Mouse (Mus musculus) cerebellum, adult (tissue): ENCODE measurements around the gene Umodl1.

Experiments used
- ATAC-seq: cut with Nextera tagmentation; 2 replicates; pipeline ENCODE4 v1.9.2; 2017; ENCODE audit warnings: mild to moderate bottlenecking, moderate library complexity, mixed read lengths; ENCODE audit not compliant: insufficient number of reproducible peaks, low FRiP score, low TSS enrichment

Gene Umodl1

DNA sequence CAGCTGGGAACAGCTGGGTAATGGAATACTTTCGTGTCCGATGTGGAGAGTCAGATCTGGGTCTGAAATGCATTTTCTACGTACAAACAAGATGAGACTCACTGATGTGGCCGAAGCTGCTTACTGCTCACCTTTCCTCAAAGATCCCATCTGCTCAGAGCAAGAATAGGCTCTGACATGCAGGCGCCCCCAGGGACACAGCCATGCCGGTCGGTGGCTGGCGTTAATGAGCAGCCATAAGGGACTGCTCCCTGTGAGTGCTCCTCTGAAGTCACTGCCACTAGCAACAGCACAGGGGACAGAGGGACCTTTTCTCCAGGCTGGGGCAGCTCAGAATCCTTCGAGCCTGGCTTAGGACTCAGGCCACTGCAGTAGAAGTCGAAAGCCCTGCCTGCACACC is at the start of gene Umodl1:
Gene Umodl1 (plus strand): TSS at position 301 of the 400 bp plus-strand sequence.
- no peak for ATAC-seq

DNA sequence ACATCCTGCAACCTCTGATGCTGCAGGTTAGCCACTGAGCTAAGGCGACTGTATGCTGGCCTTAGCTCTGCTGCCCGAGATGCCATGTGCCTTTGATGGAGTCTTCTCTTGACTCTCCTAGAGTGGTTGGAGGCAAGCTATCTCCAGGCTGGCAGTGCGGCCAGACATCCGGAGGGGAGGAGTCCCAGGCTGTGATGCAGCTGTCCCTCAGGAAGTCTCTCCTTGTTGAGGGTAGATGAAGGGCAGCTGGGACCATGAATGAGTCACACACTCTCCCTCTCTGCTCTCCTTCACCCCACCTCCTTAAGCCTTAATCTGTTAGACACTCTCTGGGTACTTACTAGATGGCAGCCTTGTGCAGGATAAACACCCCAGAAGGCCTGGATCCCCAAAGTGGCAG is 46.9 kb upstream of the Umodl1 start:
- no peak for ATAC-seq

DNA sequence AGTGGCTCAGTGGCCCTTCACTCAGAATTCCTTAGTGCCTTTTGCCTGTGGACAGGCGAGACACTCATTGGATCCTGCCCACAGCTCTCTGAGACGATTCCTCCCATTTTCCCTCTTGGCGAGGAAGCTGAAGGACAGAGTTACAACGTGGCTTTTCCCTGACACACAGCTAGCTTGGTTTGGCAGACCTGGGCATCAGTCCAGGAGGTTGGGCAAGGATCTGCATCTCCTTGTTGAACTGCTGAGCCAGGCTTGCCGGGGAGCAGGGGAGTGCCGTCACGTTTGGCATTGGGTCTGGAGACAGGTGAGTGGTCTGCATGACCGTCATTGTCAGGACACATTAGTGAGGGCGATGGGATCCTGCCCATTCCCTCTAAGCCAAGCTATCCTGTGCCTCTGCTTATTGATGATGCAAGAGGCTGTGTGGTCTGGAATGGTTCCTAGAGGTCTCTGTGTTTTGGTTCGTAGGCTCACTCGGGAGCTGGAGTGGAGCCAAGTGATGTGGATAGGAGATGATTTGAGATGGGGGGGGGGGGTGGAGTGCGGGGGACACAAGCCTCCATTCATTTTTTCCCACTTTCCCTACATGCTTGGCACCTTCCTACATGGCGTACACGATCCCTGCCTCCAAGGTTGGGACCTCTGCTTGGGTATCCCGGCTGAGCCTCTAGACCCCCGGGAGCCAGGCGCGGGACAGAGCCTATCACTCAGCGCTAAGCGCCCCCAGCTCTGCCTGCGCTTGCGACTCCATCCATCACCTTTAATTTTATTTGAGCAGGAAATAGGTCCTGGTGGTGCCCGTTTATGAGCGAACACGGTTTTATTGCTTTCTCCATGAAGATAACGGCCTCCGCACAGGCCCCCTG is 43.3 kb upstream of the Umodl1 start:
- ATAC-seq, result no peak

DNA sequence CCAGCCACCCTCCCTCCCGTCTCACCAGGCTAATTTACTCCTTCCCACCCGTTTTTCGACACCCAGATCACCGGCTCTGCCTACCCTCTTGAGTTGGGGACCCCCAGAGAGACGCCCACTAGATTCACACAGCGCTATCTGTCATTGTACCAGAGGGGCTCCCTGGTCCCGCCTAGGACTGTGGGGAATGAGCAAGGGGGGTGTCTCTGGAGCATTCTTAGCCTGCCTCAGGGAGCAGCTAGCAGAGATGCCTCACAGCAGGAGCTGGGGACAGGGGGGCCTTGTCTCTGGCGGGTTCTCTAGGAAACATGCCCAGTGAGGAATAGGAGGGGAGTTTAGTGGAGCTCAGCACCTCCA is 42.7 kb upstream of the Umodl1 start:
- ATAC-seq, result 0 out of 2 replicates have a peak, but pooled peaks have one; percentile 6

DNA sequence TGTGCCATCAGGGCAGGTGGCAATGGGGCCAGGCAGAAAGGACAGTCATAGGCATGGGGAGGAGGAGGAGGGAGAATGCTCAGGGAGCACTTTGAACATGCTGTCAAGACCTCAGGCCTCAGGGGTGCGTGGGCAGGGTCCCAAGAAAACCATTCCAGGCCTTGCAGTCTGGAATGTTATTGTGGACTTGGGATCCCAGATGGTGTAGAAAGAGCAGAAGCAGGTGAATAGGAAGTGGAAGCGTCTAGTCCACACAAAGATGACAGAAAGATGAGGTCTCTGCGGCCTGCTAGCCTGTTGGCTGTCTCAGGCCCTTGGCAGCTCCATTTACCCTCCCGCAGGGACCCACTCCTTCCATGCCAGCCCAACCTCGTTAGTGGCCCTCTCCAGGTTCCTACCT is 41.9 kb upstream of the Umodl1 start:
- no peak for ATAC-seq

DNA sequence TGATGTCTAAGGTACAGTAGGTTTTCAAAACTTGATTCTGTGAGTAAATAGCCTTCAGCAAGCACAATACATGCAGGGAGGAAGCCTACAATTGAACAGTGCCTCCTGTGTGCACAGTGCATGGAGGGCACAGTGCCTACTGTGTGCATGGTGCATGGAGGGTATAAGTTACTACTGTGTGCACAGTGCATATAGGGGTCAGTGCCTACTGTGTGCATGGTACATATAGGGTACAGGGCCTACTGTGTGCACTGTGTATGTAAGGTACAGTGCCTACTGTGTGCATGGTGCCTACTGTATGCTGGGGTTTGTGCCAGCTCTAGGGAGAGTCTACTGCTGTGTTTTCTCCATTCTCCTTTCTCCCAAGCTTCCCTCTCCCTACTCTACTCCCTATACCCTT is 40.2 kb upstream of the Umodl1 start:
- ATAC-seq, result no peak

DNA sequence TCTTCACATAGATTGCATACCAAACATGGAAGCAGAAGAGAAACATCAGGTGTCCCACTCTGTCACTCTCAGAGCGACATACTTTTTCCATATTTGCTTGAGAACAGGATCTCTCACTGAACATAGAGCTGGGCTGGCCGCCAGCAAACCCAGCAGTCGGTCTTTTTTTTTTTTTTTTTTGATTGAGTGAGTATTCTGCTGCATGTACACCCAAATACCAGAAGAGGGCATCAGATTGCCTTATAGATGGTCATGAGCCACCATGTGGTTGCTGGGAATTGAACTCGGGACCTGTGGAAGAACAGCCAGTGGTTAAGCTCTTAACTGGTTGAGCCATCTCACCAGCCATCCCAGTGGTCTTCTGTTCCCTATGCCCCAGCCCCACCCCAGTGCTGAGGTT is 30.9 kb upstream of the Umodl1 start:
- no peak for ATAC-seq

DNA sequence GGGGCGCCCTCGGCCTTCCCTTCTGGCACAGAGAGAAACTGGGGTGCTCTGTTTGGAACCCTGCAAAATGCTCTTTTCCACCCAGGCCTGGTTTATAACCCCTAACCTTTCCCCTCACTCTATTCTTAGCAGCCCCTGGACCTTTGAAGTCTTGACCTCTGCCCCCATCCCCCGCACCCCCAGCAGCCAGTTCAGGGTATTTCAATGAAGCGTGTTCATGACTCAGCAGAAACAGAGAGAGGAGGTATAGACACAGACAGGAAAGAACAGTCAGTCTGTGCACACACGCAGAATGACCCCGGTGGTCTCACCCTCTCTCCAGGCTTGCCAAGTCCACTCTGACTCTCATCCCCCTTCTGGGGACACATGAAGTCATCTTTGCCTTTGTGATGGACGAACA is 23.6 kb upstream of the Umodl1 start:
- ATAC-seq, result no peak

DNA sequence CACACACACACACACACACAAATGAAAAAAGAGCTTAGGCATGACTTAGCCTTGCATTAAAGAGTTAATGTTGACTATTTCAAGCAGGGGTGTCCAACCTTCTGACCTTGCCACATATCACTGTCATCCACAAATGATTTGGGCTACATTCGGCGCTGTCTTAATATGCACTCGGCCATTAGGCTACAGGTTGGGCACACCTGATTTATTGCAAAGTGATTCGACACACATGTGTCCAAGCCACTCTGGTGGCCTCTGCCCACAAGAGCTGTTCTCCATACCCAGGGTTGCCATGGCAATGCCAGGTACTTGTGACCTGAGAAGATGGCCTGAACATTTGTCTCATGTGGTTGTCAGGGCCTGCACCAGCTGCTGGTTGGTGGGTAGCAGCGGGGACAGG is 21.6 kb upstream of the Umodl1 start:
- no peak for ATAC-seq

DNA sequence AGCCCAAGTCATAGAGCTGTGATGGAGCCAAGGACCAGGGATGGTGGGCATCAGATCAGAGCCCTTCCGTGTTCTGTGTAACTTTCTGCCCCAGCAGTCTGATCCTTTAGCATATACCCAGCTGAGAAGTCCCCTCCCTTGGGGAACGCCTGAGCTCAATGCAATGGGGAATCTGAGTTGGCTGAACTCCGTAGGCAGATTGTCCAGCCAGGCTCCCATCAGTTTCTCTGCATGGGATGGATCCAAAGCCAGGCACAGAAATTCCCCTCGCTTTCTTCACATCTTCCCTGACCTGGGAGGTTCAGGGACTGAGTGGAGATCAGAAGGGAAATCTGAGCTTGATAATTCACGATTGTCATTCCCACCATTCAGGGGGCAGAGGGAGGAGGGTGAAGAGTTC is 19.1 kb upstream of the Umodl1 start:
- ATAC-seq, result no peak

DNA sequence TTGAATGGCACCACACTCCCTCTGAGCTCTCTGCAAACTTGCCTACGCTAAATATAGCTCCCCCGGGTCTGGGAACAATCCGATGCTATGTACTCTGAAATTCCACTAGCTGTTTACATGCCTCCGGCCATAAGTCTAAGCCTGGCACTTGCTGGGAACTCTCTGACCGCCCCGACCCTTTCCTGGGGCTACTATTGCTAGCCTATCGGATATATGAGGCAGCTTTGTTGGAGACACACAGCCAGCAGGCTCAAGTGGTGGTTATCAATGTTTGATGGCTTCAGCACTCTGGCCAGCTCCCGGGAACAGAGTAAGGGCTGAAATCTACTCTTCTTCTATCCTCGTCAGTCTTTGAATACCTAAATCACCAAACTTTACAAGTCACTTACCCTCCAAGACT is 15.9 kb upstream of the Umodl1 start:
- ATAC-seq, result no peak

DNA sequence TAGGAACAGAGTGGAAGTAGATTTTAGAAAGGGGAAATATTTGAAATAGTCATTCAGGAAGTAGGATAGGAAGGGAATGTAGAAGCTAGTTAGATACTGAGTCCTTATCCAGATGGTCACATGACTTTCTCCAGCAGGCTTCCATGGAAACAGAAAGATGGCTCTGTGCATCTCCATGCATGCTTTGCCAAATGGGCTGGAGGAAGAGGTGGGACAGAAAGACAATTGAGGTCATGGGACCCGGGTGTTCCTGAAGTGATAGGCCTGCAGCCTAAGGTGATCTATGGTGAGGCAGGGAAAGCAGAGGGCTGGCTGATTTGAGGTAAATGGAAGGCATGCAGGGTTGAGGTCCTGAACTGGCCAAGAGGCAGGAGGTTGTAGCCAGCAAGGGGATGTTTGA is 6.1 kb upstream of the Umodl1 start:
- ATAC-seq, result no peak

DNA sequence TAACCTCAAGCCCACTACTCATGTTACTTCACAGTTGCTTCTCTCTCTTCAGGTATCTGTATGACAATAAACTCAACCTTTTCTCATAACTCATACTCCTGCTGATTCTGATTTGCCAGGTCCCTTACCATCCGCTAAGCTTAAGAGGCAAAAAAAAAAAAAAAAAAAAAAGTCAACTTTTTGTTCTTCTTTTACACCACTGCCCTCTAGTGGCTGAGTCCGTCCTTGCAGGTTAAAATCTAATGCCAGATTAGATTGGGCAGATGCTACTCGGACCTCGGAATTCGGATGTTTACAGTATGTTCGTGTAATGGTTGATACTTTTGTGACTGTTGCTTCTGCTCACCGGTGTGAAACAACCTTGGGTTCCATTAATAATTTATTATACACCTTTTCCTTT is 3.7 kb upstream of the Umodl1 start:
- no peak for ATAC-seq

DNA sequence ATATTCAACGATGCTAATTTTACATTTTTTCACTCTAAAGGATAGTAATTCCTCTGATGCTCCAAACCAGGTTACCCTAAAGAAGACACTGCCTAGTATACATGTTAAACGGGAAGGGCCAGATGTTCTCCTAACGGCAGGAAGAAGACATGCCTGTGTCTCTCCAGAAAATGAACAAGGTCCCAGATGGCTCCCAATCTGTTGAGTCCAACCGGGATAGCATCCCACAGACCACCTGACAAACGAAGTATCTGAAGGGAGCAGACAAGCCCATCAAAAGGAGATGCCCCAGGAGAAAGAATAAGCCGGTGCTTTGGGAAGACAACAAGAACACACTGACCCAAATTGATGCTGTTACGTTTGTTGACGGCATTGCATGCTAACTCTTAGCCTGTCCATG is 2.8 kb upstream of the Umodl1 start:
- no peak for ATAC-seq

DNA sequence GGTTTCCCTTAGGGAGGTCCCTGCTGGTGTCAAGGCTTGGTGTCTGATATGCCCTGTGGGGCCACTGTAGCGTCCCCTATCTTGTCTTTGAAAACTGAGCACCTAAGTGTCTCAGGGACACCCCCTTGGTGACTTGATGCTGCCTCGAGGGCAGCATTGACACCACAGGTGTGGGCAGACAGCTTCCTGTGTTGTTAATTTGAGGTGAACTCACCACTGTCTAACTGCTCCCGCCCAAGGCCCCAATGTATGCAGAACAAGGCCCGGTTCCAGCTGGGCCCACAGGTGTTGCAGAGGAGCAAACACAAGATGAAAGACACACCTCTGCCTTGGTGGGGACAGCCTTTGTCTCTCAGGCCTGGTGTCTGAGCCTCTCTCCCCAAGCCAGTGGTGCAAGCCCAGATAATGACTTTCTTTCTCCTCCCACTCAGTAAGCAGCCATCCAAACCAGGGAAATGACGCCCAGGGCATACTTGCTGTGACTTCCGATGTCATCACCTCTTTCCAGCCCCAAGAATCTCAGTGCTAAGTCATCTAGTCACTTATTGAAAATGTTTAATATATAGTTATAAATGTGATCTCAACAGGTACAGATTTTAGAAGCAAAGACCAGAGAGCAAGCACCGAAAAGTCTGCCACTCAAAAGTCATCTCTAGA is 7.6 kb downstream of the Umodl1 start:
- ATAC-seq, result no peak

DNA sequence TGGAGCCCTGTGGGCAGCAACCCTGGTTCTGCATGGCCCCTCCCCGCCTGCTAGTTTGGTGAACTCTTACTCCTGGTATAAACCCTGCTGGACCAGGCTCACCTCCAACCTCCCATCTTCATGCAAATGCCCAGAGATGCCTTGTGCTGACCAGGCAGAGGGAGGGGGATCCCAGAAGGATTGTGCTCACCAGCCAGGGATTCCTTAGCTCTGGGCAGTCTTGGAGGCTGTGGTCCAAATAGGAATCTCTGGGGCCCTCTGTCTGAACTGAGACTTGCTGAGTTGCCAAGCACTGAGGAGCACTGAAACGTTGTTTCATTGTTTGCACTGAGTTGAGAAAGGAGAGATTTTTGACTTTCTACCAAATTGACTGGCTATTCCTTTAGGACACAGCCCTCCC is 8.4 kb downstream of the Umodl1 start:
- ATAC-seq, result no peak

DNA sequence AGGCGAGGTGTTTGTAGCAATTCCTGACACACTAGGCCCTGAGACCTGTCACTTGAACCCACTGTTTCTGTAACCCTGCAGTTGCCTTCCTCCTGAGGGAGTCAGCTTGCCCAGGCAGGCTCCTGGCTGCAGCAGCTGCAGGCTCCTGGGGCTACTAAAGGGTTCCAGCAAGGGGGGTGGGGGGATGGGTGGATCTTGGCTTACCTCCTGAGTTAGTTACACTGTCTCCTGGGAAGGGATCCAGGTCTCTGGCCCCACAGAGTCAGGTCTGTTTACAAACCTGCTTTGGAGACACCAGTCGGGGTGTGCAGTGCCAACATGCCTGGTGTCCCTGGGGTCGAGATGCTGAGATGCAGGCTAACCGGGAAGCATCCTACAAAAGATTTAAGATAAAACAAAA is 15.5 kb downstream of the Umodl1 start:
- ATAC-seq, result no peak

DNA sequence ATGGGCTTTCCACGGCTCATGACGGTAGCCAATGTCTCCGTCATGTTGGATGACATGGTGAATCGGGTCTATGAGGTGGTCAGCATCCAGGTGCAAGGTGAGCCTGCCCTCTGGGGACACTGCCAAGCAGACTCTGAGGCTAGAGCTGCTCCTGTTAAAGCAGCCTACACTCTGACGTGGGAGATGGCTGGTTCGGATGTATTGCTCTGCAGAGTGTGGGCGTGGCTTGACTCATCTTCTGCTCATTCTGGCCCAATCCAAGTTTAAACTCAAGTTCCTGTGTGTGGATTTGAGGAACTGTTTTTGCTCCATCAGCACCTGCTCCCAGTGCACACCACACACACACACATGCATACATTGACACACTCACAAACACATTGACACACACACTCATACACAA is 17.4 kb downstream of the Umodl1 start:
- ATAC-seq, result no peak

DNA sequence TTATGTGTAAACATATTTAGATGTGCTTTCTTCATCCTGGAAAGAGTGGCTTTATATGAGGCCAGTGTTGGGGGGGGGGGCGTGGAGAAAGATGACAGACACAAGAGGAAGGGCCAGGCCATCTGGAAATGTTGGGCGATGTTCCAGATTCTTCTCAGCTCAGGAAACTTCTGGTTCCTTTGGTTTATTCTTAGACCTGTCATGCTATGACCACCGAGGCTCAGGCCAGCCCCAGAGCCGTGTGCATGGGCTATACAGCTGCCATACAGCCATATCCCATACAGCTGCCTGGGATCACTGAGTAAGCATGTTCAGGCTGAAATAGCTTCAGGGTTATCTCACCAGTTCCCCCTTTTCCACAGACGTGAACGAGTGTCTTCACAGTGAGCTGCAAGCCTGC is 18.9 kb downstream of the Umodl1 start:
- ATAC-seq, result no peak

DNA sequence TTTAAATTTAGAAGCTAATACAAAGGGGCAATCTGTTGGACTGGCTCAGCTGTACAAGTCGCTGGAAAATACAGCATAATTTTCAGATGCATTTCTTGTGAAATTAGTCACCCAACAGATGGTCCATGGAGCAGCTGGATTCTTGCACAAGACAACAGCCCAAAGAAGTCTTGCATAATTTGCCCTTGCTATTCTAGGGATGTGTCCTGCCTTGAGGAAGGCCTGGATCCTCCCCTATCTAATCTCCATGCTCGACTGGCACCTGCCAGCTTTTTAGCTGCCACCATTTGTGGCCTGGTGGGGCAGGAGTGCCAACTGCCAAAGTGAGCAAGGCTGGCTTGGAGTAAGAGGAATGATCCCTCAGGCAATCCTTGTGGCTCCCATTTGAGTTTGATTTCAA is 22.9 kb downstream of the Umodl1 start:
- no peak for ATAC-seq

DNA sequence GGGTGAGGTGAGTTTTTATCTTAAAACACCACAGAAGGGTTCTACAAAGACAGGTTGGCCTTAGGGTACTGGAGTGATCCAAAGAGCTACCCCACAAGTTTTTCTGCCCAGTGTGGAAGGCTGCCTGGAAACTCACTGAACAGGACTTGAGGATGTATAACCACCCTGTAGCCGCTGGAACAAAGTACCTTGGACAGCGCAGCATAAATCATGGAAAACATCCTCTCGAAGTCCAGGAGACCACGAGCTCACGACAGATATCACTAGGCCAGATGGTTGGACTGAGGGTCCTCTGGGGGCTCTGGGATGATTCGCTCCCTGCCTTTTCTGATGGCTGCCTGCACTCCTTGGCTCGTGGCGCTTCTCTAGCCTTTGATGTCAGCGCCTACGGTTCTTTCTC is 24.1 kb downstream of the Umodl1 start:
- no peak for ATAC-seq

DNA sequence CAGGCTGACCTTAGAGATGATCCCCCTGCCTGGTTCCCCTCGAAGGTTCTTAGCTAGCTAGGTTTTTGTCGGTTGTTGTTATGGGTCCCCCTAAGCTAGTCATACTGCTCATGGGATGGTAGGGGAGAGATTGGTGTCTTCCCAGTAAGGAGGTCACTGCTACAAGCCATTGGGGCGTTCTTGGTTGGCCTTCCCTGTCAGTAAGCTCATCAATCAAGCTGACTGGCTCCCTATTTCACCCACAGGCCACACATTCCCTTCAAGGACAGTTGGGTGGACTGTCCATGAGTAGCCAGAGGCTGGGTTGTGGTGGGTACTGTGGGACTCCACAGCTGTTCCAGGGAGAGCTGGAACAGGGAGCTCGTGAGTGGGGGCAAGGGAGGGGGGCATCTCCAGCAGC is 29.1 kb downstream of the Umodl1 start:
- ATAC-seq, result no peak
